Mouse (Mus musculus): Measurements from ENCODE around the gene Chst8.

GRCm38 (mm10) chr7:34812531-34813111 lies at the start of gene Chst8:
- TF ChIP-seq HCFC1 (IDR thresholded peaks at IDR 0.05; ENCODE audit: borderline replicate concordance, insufficient read depth, low read length), result peak; percentile 35; the same call in 1 of the 2 replicates
- TF ChIP-seq ZNF384 (IDR thresholded peaks at IDR 0.05; ENCODE audit: low read depth, low read length), result no peak
- no peak for TF ChIP-seq ZC3H11A (IDR thresholded peaks at IDR 0.05; ENCODE audit: borderline replicate concordance, low read depth, low read length)
- no peak for TF ChIP-seq MAFK (IDR thresholded peaks at IDR 0.05; ENCODE audit: insufficient read depth, low read depth, low read length)
- no peak for TF ChIP-seq CHD2 (IDR thresholded peaks at IDR 0.05; ENCODE audit: low read depth, low read length)
